Mouse (Mus musculus): ENCODE data around the gene Myo1e.

The Myo1e gene

DNA sequence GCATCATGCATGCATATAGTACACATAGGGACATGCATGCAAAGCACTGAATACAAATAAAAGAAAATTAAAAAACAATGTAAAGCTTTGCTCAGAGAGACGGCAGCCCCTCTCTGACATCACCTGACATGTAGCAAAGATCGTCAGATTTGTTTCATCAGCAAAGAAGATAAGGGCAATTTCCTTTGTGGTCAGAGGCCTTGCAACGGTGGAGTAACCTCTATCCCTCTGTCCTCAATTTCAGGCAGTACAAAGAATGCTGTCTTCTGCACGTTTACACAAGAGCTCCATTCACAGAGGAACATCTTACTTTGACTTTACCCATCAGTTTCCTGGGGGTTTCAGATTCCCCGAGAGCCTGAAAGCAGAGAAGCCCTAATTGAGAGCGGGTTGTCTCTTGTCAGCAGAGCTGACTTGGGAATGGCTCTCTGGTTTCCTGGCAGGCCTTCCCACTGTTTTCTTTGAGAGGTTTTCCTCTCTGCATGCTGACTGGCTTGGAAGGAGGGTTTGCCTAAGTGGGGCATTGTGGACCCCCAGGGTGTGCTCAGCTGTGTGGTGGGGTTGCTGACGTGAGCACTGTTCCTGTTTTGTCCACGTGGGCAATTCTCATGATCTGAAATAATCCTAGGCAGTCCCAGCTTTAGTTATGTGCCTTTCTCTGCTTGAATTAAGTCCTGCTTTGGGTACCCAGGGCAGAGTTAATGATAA, 144.6 kb downstream of the Myo1e start:
- no peak for DNase-seq (ENCODE audit: low read depth, low spot score)

DNA sequence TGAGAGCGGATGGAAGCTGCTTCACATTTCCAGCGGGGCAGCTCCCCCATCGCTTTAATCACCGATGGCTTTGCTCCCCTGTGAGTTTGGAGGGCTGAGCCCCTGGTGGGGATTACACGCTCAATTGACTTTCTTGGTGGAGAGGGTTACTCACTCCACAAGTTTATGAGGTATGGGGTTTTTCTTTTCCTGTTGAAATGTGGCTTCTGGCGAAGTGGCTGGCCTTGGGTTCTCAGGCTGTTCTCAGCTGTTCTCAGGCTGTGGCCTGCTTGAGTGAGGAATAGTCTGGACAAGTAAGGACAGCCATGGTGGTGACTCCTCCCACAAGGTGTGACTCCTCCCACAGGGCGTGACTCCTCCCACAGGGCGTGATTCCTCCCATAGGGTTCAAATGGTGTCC, 149.1 kb downstream of the Myo1e start:
- peak; percentile 70 for DNase-seq (ENCODE audit: low read depth, low spot score)

DNA sequence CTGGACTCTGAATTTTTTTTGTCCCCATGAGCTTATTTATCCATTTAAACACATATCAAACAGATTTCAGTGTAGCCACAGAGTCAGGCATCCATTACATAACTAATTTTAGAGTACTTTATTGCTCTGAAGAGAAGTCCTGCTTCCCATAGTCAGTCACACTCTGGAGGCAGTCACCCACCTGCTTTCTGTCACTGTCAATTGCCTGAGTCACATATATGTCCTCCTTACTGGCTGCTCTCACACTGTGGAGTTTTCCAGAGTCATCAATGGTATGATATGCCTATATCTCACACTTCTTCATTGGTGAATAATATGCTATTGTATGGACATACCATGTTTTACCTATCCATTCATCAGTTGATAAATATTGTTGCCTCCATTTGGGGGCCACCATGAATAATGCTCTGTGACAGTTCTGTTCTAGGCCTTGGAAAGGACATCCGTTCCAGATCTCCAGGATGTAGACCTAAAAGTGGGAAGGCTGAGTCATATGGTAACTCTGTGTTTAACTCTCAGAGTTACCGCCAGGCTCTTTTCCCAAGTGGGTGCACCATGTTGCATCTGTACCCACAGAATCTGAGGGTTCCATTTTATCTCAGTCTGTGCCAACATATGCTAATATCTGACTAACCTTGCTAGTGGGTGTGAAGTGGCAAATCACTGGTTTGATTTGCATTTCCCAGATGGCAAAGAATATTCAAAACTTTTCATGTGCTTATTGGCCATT, 152.4 kb downstream of the Myo1e start:
- DNase-seq (ENCODE audit: low read depth, low spot score), result no peak

DNA sequence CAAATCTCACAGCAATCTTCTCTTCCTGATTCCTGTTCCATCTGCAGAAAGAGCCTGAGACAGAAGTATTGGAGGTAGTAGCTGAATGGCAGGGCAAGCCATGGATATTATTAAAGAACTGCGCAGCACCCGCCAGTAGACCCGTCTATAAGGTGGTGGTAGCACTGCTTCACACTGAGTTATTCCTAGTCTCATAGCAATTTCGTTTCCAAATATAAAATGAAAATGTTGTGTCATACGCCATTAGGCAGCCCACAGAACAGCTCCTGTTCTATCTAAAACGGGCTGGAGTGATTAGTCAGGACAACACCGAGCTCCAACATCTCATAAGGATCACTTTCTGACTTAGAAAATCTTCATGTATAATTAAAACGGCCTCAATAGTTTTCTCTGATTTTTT, 157.6 kb downstream of the Myo1e start:
- DNase-seq (ENCODE audit: low read depth, low spot score), result no peak

DNA sequence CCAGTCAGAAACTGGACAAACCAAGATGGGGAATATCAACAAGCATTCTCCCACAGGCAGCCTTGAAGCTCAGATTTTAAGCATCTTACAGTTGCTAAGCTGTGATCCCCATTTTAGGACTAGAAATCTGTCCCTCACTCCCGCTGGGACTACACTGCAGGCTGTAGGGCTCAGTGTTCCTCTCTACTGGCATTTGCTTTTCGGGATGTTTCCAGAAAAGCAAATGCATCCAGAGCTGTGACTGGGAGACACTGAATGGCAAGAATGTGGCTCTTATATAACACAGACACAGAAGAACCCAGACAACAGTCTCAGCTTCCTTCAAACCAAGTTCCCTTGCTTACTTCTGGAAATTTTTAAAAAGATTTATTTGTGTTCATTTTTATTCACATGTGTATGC, 158.8 kb downstream of the Myo1e start:
- DNase-seq (ENCODE audit: low read depth, low spot score), result no peak

DNA sequence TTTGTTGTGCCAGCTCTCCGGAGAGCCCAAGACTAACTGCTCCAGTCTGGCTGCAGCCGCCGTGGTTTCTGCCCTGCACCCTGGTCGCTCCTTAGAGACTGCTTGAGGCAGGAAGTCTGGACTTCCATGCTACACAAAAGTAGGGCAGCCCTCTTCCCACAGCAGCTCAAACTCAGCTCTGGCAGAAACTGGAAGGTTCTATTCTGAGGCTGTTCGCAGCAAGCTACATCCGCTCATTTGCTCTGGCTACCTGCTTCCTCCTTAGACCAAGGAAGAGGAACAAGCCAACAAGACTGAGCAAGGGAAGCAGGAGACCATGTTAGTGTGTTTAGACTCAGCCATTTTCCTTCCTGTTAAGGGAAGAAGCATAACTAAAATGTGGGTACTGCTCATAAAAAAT, 159.7 kb downstream of the Myo1e start:
- no peak for DNase-seq (ENCODE audit: low read depth, low spot score)

DNA sequence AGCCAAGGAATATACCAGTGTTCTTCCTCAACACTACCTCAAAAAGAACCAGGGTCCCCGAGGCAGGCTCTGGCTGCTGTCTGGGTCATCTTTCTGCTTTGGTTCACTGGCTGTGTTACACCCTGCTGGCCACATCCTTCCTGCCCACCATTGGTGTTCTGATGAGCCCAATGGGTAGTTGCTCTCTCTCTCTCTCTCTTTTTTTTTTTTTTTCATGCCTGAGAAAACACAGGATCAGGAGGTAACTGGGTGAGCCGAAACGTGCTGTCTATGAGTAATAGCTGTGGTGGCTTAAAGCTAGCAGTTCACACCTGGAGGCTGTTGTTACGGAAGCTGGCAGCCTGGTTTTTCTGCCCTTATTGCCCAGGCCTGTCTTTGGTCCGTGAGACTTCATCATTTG, 164.5 kb downstream of the Myo1e start:
- DNase-seq (ENCODE audit: low read depth, low spot score), result no peak

DNA sequence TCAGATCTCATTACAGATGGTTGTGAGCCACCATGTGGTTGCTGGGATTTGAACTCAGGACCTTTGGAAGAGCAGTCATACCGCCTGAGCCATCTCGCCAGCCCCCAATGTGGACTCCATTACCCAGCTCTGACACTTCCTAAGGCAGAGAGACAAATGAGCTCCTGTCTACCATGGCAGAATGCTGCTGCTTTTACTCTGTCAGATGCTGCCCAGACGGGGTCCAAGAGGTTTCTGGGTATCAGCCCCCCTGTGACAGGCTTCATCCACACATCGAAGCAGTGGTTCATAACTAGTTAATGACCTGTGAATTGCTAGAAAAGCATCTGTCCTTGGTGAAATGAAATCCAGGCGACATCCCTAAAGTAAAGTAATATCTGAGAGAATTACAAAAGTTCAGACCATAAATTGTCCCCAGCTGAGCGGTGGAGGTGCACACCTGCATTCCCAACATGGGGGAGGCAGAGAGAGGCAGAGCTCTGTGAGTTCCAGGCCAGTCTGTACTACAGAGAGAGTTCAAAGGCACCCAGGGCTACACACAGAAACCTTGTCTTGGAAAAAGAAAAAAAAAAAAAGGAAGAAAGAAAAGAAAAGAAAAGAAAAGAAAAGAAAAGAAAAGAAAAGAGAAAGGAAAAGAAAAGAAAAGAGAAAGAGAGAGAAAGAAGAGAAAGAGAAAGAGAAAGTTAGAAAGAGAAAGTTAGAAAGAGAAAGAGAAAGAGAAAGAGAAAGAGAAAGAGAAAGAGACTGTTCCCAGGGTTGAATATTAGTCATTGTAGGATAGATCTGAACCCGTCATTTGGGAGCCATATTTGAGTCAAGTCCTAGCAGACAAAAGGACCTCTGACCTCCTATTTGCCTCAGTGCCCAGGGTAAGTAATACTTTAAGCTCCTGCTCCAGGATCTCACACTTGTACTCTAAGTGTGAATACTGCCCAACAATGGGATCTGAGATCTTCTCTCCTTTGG, 172.6 kb downstream of the Myo1e start:
- DNase-seq (ENCODE audit: low read depth, low spot score), result no peak

DNA sequence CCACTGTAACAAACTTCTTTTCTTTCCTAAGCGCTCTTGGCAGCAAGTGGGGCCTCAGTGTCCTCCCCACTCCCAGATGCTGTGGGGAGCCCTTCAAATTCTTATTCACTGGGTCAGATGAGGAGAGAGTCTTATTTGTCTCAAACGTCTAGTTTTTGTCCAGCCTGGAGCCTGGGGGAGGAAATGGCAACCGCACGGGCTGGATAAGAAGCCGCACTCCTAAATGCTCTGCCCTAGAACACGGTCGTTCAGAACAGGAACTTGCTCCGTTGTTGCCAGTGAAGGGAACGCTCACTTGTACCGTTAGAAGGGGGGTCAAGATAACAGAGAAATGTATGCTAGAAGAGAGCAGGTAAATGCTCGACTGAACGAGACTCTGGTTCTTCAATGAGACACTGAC, 174.9 kb downstream of the Myo1e start:
- DNase-seq (ENCODE audit: low read depth, low spot score), result no peak

DNA sequence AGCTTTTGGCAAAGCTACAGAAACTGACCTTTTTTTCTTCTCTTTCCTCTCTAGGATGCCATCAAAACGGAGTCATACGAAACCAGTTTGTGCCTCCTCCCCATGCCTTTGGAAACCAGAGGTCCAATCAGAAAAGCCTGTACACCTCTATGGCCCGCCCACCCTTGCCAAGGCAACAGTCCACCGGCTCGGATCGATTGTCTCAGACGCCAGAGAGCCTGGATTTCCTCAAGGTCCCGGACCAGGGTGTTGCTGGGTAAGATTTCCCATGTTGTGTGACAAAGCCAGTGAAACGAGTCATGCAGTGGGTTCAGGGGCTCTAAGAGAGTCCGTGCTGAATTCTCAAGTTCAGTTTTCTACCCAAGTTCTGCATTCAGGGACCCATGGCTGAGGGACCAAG, 176.6 kb downstream of the Myo1e start:
- peak; percentile 24 for DNase-seq (ENCODE audit: low read depth, low spot score)

DNA sequence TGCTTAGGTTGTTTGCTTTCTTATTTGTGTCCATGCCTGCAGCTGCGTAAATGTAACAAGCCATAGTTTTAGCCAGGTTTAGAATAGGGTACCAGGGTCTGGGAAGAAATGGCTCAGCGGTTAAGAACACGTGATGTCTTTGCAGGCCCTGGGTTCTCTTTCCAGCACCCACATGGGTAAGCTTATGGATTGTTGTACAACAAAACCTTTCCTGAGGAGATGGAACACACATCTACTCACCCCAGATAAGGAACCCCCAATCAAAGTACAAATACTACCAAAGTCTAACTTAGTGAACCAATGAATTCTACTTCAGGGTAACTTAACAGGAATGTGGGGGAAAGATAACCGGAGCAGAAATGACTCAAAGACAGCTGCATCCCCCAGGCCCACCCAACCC, 177.3 kb downstream of the Myo1e start:
- DNase-seq (ENCODE audit: low read depth, low spot score), result no peak

DNA sequence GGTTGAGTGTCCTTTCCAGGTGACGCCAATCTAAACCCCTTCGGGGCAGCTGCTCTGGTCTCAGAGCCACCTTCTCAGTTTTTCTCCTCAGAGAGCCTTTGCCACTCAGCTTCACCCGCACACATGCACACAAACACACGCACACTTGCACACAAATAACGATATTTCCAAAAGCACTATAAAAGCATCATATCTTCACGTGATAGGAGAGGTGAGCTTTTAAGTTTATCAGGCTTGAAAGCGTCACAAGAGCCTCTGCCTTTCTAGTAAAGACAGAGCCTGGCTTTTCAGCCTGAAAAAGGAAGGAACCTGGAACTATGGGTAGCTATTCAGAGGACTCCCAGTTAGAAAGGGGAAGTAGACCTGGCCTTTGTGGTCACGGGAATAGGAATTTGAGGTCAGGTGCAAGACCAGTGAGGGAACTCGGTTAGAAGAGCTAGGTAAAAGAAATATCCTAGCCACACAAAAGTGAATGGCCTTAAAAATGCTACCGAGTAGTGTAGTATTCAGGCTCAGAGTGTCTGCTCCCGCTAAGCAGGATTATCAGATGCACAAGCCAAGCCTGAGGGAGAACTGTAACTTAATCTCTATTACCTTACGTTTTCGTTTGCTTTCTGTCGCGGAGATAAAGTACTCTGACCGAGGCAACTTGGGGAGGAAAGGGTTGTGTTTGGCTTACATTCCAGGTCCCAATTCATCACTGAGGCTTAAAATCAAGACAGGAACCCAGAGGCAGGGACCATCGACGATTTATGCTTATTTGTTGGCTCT, 178.0 kb downstream of the Myo1e start:
- DNase-seq (ENCODE audit: low read depth, low spot score), result no peak

DNA sequence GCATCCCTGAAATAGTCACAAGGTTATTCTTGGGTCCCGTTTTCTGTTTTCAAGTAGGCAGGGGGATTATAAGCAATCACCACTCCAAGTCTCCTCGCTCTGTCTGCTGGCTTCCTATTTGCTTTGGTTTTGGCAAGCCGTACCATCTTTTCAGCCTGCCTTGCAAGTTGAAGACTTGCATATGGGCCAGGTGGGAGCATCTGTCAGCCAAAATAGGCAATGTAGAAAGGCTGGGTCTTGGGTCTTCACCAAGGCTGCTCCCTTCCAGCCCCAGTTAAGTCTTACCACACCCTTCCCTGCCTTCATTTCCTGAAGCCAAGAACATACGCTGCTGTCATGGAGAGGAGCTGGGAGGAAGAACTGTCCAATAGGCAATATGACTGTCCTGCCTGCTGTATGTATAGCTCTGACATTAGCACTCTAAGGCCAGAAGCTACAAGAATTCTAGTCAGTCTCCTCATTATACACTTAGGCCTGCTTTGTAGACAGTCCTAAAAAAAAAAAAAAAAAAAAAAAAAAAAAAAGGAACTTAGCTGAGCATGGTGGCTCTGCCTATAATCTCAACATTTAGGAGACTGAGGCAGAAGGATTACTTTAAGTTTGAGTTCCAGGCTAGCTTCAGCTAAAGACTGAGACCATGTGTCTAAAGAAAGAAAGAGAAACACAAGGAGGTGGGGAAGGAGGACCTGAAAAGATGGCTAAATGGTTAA, 180.4 kb downstream of the Myo1e start:
- no peak for DNase-seq (ENCODE audit: low read depth, low spot score)

DNA sequence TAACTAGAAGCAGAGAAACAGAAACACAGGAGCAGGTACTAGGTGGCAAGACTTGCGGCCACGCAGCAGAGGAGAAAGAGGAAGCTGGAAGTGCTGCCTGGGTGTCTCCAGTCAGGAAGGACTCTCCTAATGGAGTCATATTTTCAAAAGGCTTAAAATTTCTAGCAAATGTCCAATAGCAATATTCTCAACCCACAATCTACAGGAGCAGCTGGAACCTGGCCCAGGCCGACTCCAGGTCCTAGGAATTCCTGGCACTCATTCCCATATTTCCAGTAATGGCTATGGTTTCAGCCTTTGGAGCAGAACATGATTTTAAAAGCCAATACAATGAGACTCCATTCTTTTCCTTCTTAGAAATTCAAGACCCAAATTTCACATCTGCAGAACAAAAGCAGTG, 182.4 kb downstream of the Myo1e start:
- DNase-seq (ENCODE audit: low read depth, low spot score), result no peak

DNA sequence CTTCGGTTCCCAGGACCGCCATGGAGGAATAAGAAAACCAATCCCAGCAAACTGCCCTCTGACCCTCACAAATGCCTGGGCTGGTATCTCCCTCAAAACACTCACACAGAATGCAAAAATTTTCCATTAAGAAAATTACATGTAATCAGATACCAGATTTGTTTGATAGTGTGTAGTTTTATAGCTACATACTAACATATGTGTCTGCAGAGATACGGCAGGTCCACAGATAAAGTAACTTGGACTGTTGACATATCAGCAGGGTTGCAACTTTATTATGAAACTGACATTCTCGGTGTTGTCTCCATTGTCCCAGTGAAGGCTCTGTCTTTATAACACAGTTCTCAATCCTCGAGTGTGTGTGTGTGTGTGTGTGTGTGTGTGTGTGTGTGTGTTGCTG, 183.9 kb downstream of the Myo1e start:
- no peak for DNase-seq (ENCODE audit: low read depth, low spot score)

DNA sequence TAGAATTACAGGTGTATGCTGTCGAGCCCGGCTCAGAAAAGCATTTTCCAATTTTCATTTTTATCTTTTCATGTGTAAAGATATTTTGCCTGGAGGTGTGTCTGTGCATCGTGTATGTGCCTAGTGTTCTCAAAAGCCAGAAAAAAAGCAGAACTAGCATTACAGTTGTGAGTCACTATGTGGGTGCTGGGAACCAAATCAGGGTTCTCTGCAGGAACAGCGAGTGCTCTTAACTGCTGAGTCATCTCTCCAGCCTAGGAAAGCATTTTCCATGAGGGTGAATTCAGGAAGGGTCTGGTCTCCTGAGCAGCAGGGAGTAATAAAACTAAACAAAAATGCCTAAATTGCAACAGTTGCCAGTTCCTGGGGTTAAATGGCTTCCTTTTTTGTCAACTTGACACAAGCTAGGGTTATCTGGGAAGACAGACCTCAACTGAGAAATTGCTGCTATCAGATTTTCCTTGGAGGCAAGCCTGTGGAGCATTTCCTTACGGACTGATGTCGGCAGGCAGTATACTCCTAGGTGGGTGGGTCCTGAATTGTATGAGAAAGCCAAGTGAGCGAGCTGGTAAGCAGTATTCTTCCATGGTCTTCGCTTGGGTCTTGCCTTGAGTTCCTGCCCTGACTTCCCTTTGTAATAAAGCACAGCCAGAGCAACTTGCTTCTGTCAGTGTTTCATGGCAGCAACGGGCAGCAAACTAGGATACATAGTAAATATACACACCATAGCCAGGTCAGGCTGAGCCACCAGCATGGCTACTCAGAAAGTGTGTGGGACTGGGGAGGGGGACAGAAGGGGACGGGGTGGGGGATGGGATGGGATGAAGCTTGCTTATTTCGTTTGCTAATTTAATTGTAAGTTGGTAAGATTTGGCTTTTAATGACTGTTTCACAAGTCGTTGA, 184.8 kb downstream of the Myo1e start:
- peak; percentile 28 for DNase-seq (ENCODE audit: low read depth, low spot score)

DNA sequence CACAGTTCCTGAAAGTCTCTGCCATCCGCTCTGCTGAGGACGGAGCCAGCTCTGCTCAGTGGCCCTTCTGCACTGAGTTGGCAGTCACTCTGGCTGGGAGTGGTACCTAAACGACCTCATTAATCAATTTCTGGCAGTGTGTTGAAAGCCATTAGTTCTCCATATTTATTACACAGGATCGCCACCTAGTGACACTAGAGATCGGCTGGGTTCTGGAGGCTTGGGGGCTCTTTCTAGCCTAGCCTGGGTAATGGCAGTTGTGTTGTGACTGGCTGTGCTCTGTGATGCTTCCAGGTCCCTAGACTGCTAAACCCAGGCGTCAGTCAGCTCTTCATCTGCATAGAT, 185.4 kb downstream of the Myo1e start:
- peak; percentile 28 for DNase-seq (ENCODE audit: low read depth, low spot score)

DNA sequence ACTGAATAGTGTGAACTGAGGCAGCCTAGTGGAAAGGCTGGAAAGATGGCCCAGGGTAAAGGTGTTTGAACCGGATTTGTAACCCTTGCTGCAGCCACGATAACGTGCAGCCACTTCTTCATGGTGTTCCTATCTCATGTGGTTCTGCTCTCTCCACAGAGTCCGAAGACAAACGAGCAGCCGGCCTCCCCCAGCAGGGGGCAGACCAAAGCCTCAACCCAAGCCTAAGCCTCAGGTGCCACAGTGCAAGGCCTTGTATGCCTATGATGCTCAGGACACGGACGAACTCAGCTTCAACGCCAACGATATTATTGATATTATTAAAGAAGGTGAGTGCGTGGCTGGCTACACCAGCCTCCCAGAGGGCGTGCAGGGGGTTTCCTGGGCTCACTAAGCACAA, 188.5 kb downstream of the Myo1e start:
- peak; percentile 67 for DNase-seq (ENCODE audit: low read depth, low spot score)

DNA sequence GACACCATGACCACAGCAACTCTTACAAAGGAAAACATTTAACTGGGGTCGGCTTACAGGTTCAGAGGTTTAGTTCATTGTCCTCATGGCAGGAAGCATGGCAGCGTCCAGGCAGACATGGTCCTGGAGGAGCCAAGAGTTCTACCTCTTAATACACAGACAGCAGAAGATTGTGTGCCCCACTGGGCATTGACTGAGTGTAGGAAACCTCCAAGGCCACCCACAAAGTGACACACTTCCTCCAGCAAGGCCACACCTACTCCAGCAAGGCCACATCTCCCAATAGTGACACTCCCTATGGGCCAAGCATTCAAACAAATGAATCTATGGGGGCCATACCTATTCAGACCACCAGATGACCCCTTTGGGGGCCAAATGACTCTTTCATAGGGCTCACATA, 188.9 kb downstream of the Myo1e start:
- DNase-seq (ENCODE audit: low read depth, low spot score), result no peak

DNA sequence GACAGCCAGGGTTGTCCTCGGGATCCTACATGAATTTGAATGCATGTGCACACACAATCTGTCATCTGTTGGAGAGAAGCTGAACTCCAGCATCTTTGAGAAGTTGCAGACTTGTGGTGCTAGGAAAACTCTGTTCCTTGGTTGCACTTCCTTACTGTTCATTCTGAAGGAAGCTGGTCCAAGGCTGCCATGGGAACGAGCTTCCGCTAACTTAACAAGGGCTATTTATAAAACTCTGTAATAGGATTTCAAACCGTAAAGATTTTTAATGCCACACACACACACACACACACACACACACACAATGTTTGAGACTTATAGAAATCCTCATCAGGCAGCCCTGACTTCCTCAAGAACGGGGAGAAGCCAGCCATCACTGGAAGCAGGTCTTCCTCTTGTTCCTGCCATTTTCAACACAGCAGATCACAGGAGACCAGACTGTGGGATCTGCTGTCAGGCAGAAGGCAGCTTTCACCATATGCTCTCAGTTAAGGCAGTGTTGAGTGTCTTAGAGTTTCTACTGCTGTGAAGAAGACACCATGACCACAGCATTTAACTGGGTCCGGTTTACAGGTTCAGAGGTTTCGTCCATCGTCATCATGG, 194.9 kb downstream of the Myo1e start:
- DNase-seq (ENCODE audit: low read depth, low spot score), result no peak
